Mouse (Mus musculus): ENCODE data around the gene Runx2.

- TF ChIP-seq CTCF (IDR thresholded peaks at IDR 0.05; ENCODE audit: extremely low read depth, insufficient read depth, low read length): no peak
- no peak for TF ChIP-seq POLR2A (IDR thresholded peaks at IDR 0.05; ENCODE audit: extremely low read depth, insufficient read depth, low read length)
Measured at GRCm38 (mm10) chr17:44547922-44548321, 266.7 kb downstream of the Runx2 start.
